Comparison of ENCODE assay signal across 22 mouse cellular contexts in genomic region chr2:160208295-160208694, GRCm38 (mm10).
A peak's percentile ranks its signal among the peaks of the same experiment; 100 is the strongest.
DNase-seq lines count a peak whose midpoint lies in the region; ATAC-seq and TF ChIP-seq lines count a peak whose summit lies in the region.
"Had no signal": no experiment of that assay in that cellular context is flagged by ENCODE, and none has a peak within 500 bp of the region (broad histone marks: within the 10 kb centered on the region; RNA-seq: fewer than 3 reads in every experiment).

No protein-coding gene starts in this region.

- H3K4me1 ChIP-seq in forebrain, embryonic 11.5 days (replicated peaks; ENCODE audit: control insufficient read depth, insufficient read depth, low read length): 0 out of 2 replicates have a peak, but pooled peaks cover 1% of the 10 kb centered on the region
- no peaks in the 10 kb centered on the region for H3K4me1 ChIP-seq in forebrain, embryonic 15.5 days
- no peaks in the 10 kb centered on the region for H3K4me1 ChIP-seq in lung, embryonic 14.5 days (ENCODE audit: insufficient read depth)
- H3K4me1 ChIP-seq in lung, adult 2 months (ENCODE audit: control insufficient read depth, insufficient read depth, low read length): no peaks in the 10 kb centered on the region
- H3K4me1 ChIP-seq: hindbrain, embryonic 15.5 days; midbrain, embryonic 10.5 days had no signal

- DNase-seq in forebrain, embryonic 11.5 days (ENCODE audit: low spot score): peak; percentile 32
- peak; percentile 7 for DNase-seq in lung, embryonic 14.5 days
- no peak for DNase-seq in lung, adult 2 months
- peak; percentile 17 for DNase-seq in lung, postnatal 36 days
- DNase-seq in retina, postnatal 1 day: peak; percentile 38
- no peak for DNase-seq in frontal cortex, postnatal 25 days (ENCODE audit: low spot score in 2 of 2)
- DNase-seq in kidney, postnatal 14 days: no peak
- DNase-seq: adrenal gland, postnatal 10 days; cerebellum, adult 9-10 months; forebrain, postnatal 0 days; gastrocnemius, postnatal 36 days; heart, postnatal 4 days; kidney, adult 2 months; kidney, postnatal 10 days; layer of hippocampus, postnatal 36 days; right cerebral cortex, postnatal 14 days; spleen, adult 18-20 months had no signal

- no peak overlapping the region for H3K27ac ChIP-seq in forebrain, embryonic 11.5 days (ENCODE audit: low read depth, low read length)
- no peak overlapping the region for H3K27ac ChIP-seq in forebrain, embryonic 15.5 days (replicated peaks)
- no peak overlapping the region for H3K27ac ChIP-seq in lung, embryonic 14.5 days (ENCODE audit: low read depth)
- H3K27ac ChIP-seq: embryonic facial prominence, embryonic 10.5 days; heart, embryonic 10.5 days; hindbrain, embryonic 15.5 days; midbrain, embryonic 10.5 days had no signal

- H3K4me2 ChIP-seq in forebrain, embryonic 11.5 days (ENCODE audit: low read depth, low read length, severe bottlenecking): no peak overlapping the region
- no peak overlapping the region for H3K4me2 ChIP-seq in forebrain, embryonic 15.5 days (replicated peaks)
- H3K4me2 ChIP-seq in lung, embryonic 14.5 days: no peak overlapping the region
- H3K4me2 ChIP-seq: hindbrain, embryonic 15.5 days had no signal

- no peak for TF ChIP-seq CTCF in lung, embryonic 14.5 days (IDR thresholded peaks at IDR 0.05; ENCODE audit: low read depth)
- no peak for TF ChIP-seq CTCF in lung, adult 2 months (IDR thresholded peaks at IDR 0.05; ENCODE audit: insufficient read depth, low read length)

- H3K9ac ChIP-seq in forebrain, embryonic 11.5 days (ENCODE audit: low read length): no peak overlapping the region
- H3K9ac ChIP-seq in forebrain, embryonic 15.5 days (replicated peaks): no peak overlapping the region
- no peak overlapping the region for H3K9ac ChIP-seq in lung, embryonic 14.5 days
- H3K9ac ChIP-seq: forebrain, postnatal 0 days; hindbrain, embryonic 15.5 days had no signal

- no peaks in the 10 kb centered on the region for H3K27me3 ChIP-seq in forebrain, embryonic 11.5 days (ENCODE audit: control insufficient read depth, insufficient read depth, low read length)
- no peaks in the 10 kb centered on the region for H3K27me3 ChIP-seq in forebrain, embryonic 15.5 days
- no peaks in the 10 kb centered on the region for H3K27me3 ChIP-seq in lung, embryonic 14.5 days (ENCODE audit: insufficient read depth, low read length)
- H3K27me3 ChIP-seq: hindbrain, embryonic 15.5 days had no signal

- no peaks in the 10 kb centered on the region for H3K9me3 ChIP-seq in forebrain, embryonic 11.5 days (ENCODE audit: control insufficient read depth, low read length)
- no peaks in the 10 kb centered on the region for H3K9me3 ChIP-seq in forebrain, embryonic 15.5 days
- no peaks in the 10 kb centered on the region for H3K9me3 ChIP-seq in lung, embryonic 14.5 days (ENCODE audit: low read depth, low read length)
- H3K9me3 ChIP-seq: embryonic facial prominence, embryonic 10.5 days; heart, embryonic 10.5 days; hindbrain, embryonic 15.5 days; midbrain, embryonic 10.5 days had no signal

- ATAC-seq in forebrain, embryonic 11.5 days (replicated peaks; ENCODE audit: low FRiP score): no peak
- ATAC-seq in forebrain, embryonic 15.5 days (replicated peaks): no peak
- no peak for ATAC-seq in lung, embryonic 14.5 days (ENCODE audit: insufficient read depth)
- ATAC-seq: forebrain, postnatal 0 days had no signal

- no peaks in the 10 kb centered on the region for H3K36me3 ChIP-seq in forebrain, embryonic 11.5 days (ENCODE audit: control insufficient read depth, insufficient read depth, low read length)
- no peaks in the 10 kb centered on the region for H3K36me3 ChIP-seq in forebrain, embryonic 15.5 days
- no peaks in the 10 kb centered on the region for H3K36me3 ChIP-seq in lung, embryonic 14.5 days (ENCODE audit: insufficient read depth)
- H3K36me3 ChIP-seq: embryonic facial prominence, embryonic 10.5 days; heart, embryonic 10.5 days; hindbrain, embryonic 15.5 days; midbrain, embryonic 10.5 days had no signal

- 73% methylated on average over 3 of the region's 3 CpGs for WGBS in forebrain, embryonic 11.5 days
- WGBS in forebrain, embryonic 15.5 days: 54% methylated on average over 3 of the region's 3 CpGs
- WGBS in lung, embryonic 14.5 days: 52% methylated on average over 3 of the region's 3 CpGs
- 39% methylated on average over 3 of the region's 3 CpGs for WGBS in lung, adult 2 months

- TF ChIP-seq POLR2A in lung, adult 2 months (IDR thresholded peaks at IDR 0.05; ENCODE audit: borderline replicate concordance, extremely low read depth, low read depth, low read length): no peak

- no peak overlapping the region for H3K4me3 ChIP-seq in forebrain, embryonic 11.5 days (ENCODE audit: low read depth, low read length)
- H3K4me3 ChIP-seq in forebrain, embryonic 15.5 days: no peak overlapping the region
- no peak overlapping the region for H3K4me3 ChIP-seq in lung, embryonic 14.5 days (ENCODE audit: low read depth, low read length)
- no peak overlapping the region for H3K4me3 ChIP-seq in lung, adult 2 months (replicated peaks; ENCODE audit: extremely low read depth, low read depth, low read length)
- H3K4me3 ChIP-seq: embryonic facial prominence, embryonic 10.5 days; heart, embryonic 10.5 days; hindbrain, embryonic 15.5 days; midbrain, embryonic 10.5 days had no signal

Comparison
In these comparisons a context has a peak if more than half of its experiments do, and no peak if none do; other contexts are left out.
1. DNase-seq: peak in forebrain, embryonic 11.5 days (single experiment), lung, embryonic 14.5 days (single experiment), lung, postnatal 36 days (single experiment) and retina, postnatal 1 day (single experiment); none in lung, adult 2 months (single experiment), frontal cortex, postnatal 25 days (0 of 2) and kidney, postnatal 14 days (single experiment).